Mouse (Mus musculus) limb, embryonic 13.5 days (tissue): ENCODE measurements around the gene Neto2. TPM values are rescaled to one million over a fixed set of nuclear protein-coding genes. Genes with fewer than 3 reads are reported as not detected.

Experiments used
- ATAC-seq: fragments of 200-750 bp; cut with Nextera tagmentation; 2 replicates; pipeline ENCODE4 v1.8.0; 2017; ENCODE audit warnings: low read depth, moderate number of reproducible peaks, moderate TSS enrichment; ENCODE audit not compliant: low FRiP score
- H3K27ac ChIP-seq: fragments of 300-500 bp; sonication (generic); 2 replicates; pipeline ENCODE4 v1.5.1; 2015; ENCODE audit warnings: inconsistent platforms, mild to moderate bottlenecking, moderate library complexity
- H3K27me3 ChIP-seq: fragments of 300-500 bp; sonication (generic); 2 replicates; pipeline ENCODE4 v1.6.1; 2015; ENCODE audit warnings: mild to moderate bottlenecking, inconsistent platforms
- H3K36me3 ChIP-seq: fragments of 300-500 bp; sonication (generic); 2 replicates; pipeline ENCODE4 v1.6.1; 2015; ENCODE audit warnings: inconsistent platforms, mild to moderate bottlenecking, moderate library complexity
- H3K4me1 ChIP-seq: fragments of 300-500 bp; sonication (generic); 2 replicates; pipeline ENCODE4 v1.6.1; 2015; ENCODE audit warnings: inconsistent platforms
- H3K4me2 ChIP-seq: fragments of 300-500 bp; sonication (generic); replicated peaks from 2 replicates; pipeline ENCODE4 v1.6.1; 2015; ENCODE audit warnings: inconsistent platforms, mild to moderate bottlenecking, moderate library complexity
- H3K4me3 ChIP-seq: fragments of 300-500 bp; sonication (generic); 2 replicates; pipeline ENCODE4 v1.5.1; 2015; ENCODE audit warnings: moderate library complexity, mild to moderate bottlenecking, inconsistent platforms
- H3K9ac ChIP-seq: fragments of 300-500 bp; sonication (generic); 2 replicates; pipeline ENCODE4 v1.6.1; 2015; ENCODE audit warnings: mild to moderate bottlenecking, inconsistent platforms
- H3K9me3 ChIP-seq: fragments of 300-500 bp; sonication (generic); 2 replicates; pipeline ENCODE4 v1.6.1; 2016; ENCODE audit warnings: inconsistent platforms
- WGBS: fragments of 180-500 bp; shearing (Covaris S2); methylation state at CpG from one replicate; pipeline ENCODE4 v1.1.7; 2015; 5-methylcytosine and 5-hydroxymethylcytosine counted together
- microRNA-seq: library from miRNA; unstranded; fragments of <30 nt; microRNA quantifications from one replicate; pipeline ENCODE4, GENCODE M21; 2016
- polyA plus RNA-seq: library from polyadenylated mRNA; unstranded; fragments of >200 nt; fragmentation: Nextera tagmentation; extraction: Ambion mirVana; gene quantifications from 2 replicates; pipeline ENCODE4 v1.2.1, GENCODE M21; 2015

Gene Neto2
- polyA plus RNA-seq, 1 experiment from 2014 or later: 11.3 TPM

- no peak for ATAC-seq
- 65% methylated on average over 8 of the region's 8 CpGs for WGBS
- H3K9ac ChIP-seq: no peak overlapping the region
- no peaks in the 10 kb centered on the region for H3K36me3 ChIP-seq
- no peaks in the 10 kb centered on the region for H3K9me3 ChIP-seq
- 0 out of 2 replicates have a peak, but pooled peaks cover 8% of the 10 kb centered on the region for H3K4me1 ChIP-seq
- no peaks in the 10 kb centered on the region for H3K27me3 ChIP-seq
- no peak overlapping the region for H3K4me2 ChIP-seq
- H3K4me3 ChIP-seq: no peak overlapping the region
- no peak overlapping the region for H3K27ac ChIP-seq
Observed at GRCm38 (mm10) chr8:85601741-85602140, 99.0 kb downstream of the Neto2 start.

DNA sequence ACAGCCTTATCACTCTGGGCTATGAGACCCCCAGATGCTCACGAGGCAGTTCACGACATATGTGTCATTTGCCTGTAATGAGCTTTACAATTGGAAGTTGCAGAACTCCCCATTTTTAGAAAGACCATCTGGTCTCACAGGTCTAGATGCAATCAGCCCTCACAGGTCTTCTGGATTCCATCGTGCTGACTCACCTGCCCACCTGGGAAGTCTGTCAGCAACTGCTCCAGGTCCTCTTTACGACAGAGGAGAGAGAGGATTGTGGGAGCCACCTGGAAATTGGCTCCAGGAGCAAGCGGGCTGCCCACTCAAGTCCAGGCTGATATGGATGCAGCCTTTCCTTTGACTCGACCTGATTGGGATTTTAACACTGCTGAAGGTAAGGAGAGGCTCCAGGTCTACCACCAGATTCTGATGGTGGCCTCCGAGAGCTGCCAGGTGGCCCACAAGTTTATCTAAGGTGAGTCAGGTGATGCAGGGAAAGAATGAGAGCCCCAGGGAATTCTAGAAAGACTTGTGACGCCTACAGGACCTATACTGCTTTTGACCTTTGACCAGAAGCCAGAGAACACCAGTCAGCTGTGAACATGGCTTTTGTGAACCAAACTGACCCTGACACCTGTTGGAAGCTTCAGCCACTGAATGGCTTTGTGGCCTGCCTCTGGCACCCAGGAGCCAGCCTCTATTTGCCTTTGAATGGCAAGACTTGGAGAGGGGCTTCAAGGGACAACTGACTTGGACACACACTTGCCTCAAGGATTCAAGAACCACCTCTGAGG lies 103.1 kb downstream of the Neto2 start:
- ATAC-seq: no peak
- Histone ChIP-seq H3K9ac (no peak overlapping the region), H3K4me1 (0 out of 2 replicates have a peak, but pooled peaks cover 14% of the 10 kb centered on the region), H3K4me3 (no peak overlapping the region), H3K36me3 (no peaks in the 10 kb centered on the region), H3K27ac (no peak overlapping the region), H3K4me2 (no peak overlapping the region), H3K27me3 (no peaks in the 10 kb centered on the region), H3K9me3 (no peaks in the 10 kb centered on the region)
- WGBS: 53% methylated on average over 8 of the region's 8 CpGs

DNA sequence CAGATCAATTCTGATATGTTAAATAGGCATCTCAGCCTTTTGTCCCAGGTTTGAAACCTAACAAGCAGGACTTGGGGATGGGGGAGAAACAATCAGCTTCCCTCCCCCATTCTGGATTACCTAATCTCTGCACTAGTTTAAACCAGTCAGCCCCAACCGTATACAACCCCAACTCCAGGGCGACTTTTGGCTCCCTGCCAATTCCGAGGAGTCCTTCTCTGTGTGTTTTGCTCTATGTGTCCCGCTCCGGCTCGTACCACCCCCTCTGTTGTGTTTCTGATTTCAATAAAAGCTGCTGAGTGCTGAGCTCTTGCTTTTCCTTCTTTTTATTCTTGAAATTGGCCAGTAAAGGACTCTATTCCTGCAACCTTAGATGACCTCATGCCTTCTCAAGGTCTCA lies 105.3 kb downstream of the Neto2 start:
- Histone ChIP-seq H3K9me3 (no peaks in the 10 kb centered on the region), H3K27ac (no peak overlapping the region), H3K4me2 (no peak overlapping the region), H3K4me3 (no peak overlapping the region), H3K4me1 (0 out of 2 replicates have a peak, but pooled peaks cover 11% of the 10 kb centered on the region), H3K27me3 (no peaks in the 10 kb centered on the region), H3K9ac (no peak overlapping the region), H3K36me3 (no peaks in the 10 kb centered on the region)
- 29% methylated on average over 6 of the region's 6 CpGs for WGBS
- peak; percentile 75; the same call in 1 of the 2 replicates for ATAC-seq

GRCm38 (mm10) chr8:85594983-85595382 lies 105.7 kb downstream of the Neto2 start:
- Histone ChIP-seq H3K27me3 (no peaks in the 10 kb centered on the region), H3K4me2 (no peak overlapping the region), H3K9ac (no peak overlapping the region), H3K9me3 (no peaks in the 10 kb centered on the region), H3K4me1 (0 out of 2 replicates have a peak, but pooled peaks cover 11% of the 10 kb centered on the region), H3K36me3 (no peaks in the 10 kb centered on the region), H3K27ac (no peak overlapping the region), H3K4me3 (no peak overlapping the region)
- WGBS: 56% methylated on average over 3 of the region's 3 CpGs
- ATAC-seq: no peak

- 78% methylated on average over 3 of the region's 3 CpGs for WGBS
- Histone ChIP-seq H3K9me3 (no peaks in the 10 kb centered on the region), H3K36me3 (no peaks in the 10 kb centered on the region), H3K27me3 (no peaks in the 10 kb centered on the region), H3K4me1 (0 out of 2 replicates have a peak, but pooled peaks cover 11% of the 10 kb centered on the region), H3K4me3 (no peak overlapping the region), H3K9ac (no peak overlapping the region), H3K27ac (no peak overlapping the region), H3K4me2 (no peak overlapping the region)
- ATAC-seq: no peak
Observed at GRCm38 (mm10) chr8:85593324-85593723, 107.4 kb downstream of the Neto2 start.

GRCm38 (mm10) chr8:85591532-85591931 lies 109.2 kb downstream of the Neto2 start:
- no peak overlapping the region for H3K27ac ChIP-seq
- no peak for ATAC-seq
- H3K9ac ChIP-seq: no peak overlapping the region

DNA sequence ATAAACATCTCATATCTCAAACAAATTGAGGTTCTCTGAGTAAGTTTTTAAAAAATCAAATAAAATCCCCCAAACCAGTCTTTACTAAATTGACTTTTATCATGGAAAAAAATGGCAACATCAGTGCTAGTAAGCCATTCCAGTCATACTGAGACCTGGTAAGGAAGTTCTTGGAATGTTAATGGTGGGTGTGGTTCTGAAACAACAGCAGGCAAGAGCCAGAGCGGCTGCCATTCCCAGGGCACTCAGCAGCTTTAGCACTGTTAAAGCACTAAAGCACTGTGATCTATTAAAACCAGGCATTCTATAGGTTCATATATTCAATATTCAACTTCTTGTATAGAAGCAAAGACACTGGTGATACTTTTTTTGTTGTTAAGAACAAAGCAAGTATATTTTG lies 110.5 kb downstream of the Neto2 start:
- no peak overlapping the region for H3K4me3 ChIP-seq
- H3K4me2 ChIP-seq: no peak overlapping the region
- no peaks in the 10 kb centered on the region for H3K9me3 ChIP-seq
- ATAC-seq: no peak
- H3K36me3 ChIP-seq: no peaks in the 10 kb centered on the region
- 47% methylated on average over 1 of the region's 1 CpGs for WGBS
- no peak overlapping the region for H3K9ac ChIP-seq
- H3K4me1 ChIP-seq: 0 out of 2 replicates have a peak, but pooled peaks cover 1% of the 10 kb centered on the region
- H3K27me3 ChIP-seq: no peaks in the 10 kb centered on the region
- H3K27ac ChIP-seq: no peak overlapping the region

More at GRCm38 (mm10) chr8:85591532-85591931, 109.2 kb downstream of the Neto2 start:
- Histone ChIP-seq H3K9me3 (no peaks in the 10 kb centered on the region), H3K27me3 (no peaks in the 10 kb centered on the region), H3K4me2 (no peak overlapping the region), H3K36me3 (no peaks in the 10 kb centered on the region), H3K4me3 (no peak overlapping the region), H3K4me1 (0 out of 2 replicates have a peak, but pooled peaks cover 6% of the 10 kb centered on the region)
- 73% methylated on average over 1 of the region's 1 CpGs for WGBS

DNA sequence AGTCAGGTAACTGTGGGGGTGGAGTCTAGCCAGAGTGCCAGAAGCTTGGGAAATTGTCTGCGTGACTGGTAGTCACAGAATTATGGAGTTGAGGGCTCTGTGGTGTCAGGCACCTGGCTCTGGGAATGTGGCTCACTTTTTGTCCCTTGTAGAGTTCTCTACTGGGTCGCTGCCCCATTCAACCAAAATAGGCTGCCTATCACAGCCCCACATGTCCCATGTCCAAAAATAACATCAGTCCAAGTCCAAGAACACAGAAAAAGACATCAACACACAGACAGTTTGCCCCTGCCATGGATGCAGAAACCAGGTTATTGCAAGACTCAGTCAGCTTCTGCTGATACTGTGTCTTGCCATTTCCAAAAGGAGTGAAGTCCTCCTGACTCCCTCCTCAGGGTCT lies 112.1 kb downstream of the Neto2 start:
- H3K36me3 ChIP-seq: no peaks in the 10 kb centered on the region
- 82% methylated on average over 2 of the region's 2 CpGs for WGBS
- no peak for ATAC-seq
- no peak overlapping the region for H3K27ac ChIP-seq
- no peak overlapping the region for H3K4me2 ChIP-seq
- no peaks in the 10 kb centered on the region for H3K9me3 ChIP-seq
- no peak overlapping the region for H3K4me3 ChIP-seq
- H3K4me1 ChIP-seq: no peaks in the 10 kb centered on the region
- H3K9ac ChIP-seq: no peak overlapping the region
- H3K27me3 ChIP-seq: no peaks in the 10 kb centered on the region

Small RNA genes lying within 50 kb of the gene (microRNA-seq; reads per million reads assigned to microRNA genes)
- not detected for gene Mir8109

Other genes with a start within 250 kb of the Neto2 start
- gene Gpt2, start 208.3 kb downstream of the Neto2 start, polyA plus RNA-seq: 42.5 and 43.6 TPM in 2 replicates
- gene Dnaja2, start 145.6 kb downstream of the Neto2 start, polyA plus RNA-seq: 159 and 167 TPM in 2 replicates
- gene Itfg1, start 140.0 kb upstream of the Neto2 start, polyA plus RNA-seq: 73.8 TPM in 2 replicates
- 58.9 and 60.0 TPM in 2 replicates for gene Phkb, start 140.0 kb upstream of the Neto2 start, polyA plus RNA-seq